Mouse (Mus musculus): Measurements from ENCODE around the gene Grik4.

GRCm38 (mm10) chr9:42728472-42728871, 215.8 kb downstream of the Grik4 start:
- TF ChIP-seq CTCF (IDR thresholded peaks at IDR 0.05; ENCODE audit: insufficient read depth, low read depth, low read length), result no peak
- no peak for TF ChIP-seq POLR2A (IDR thresholded peaks at IDR 0.05; ENCODE audit: insufficient read depth, low read depth, low read length)

All from olfactory bulb, adult 2 months (tissue).